Mouse (Mus musculus) forebrain, postnatal 0 days (tissue): ENCODE results near the gene Itgb2. TPM values are rescaled to one million over a fixed set of nuclear protein-coding genes. Genes with fewer than 3 reads are reported as not detected.

Source experiments
- ATAC-seq: fragments of 200-750 bp; cut with Nextera tagmentation; 2 replicates; pipeline ENCODE4 v1.8.0; 2017; ENCODE audit warnings: mild to moderate bottlenecking, moderate library complexity
- DNase-seq: peaks from one replicate; pipeline ENCODE4 v3.0.0-alpha.2; 2015
- H3K27ac ChIP-seq: fragments of 300-500 bp; sonication (generic); 2 replicates; pipeline ENCODE4 v1.5.1; 2014; ENCODE audit warnings: low read depth, mild to moderate bottlenecking, antibody characterized with exemption, low read length, moderate library complexity, mixed read lengths
- H3K27me3 ChIP-seq: fragments of 300-500 bp; sonication (generic); 2 replicates; pipeline ENCODE4 v1.6.1; 2014; ENCODE audit warnings: mild to moderate bottlenecking, low read length, mixed read lengths; ENCODE audit not compliant: insufficient read depth
- H3K36me3 ChIP-seq: fragments of 300-500 bp; sonication (generic); 2 replicates; pipeline ENCODE4 v1.6.1; 2014; ENCODE audit warnings: mild to moderate bottlenecking, moderate library complexity; ENCODE audit not compliant: insufficient read depth
- H3K4me1 ChIP-seq: fragments of 300-500 bp; sonication (generic); 2 replicates; pipeline ENCODE4 v1.6.1; 2014; ENCODE audit warnings: antibody characterized with exemption; ENCODE audit not compliant: insufficient read depth
- H3K4me2 ChIP-seq: fragments of 300-500 bp; sonication (generic); 2 replicates; pipeline ENCODE4 v1.6.1; 2014; ENCODE audit warnings: low read depth, mild to moderate bottlenecking, moderate library complexity
- H3K4me3 ChIP-seq: fragments of 300-500 bp; sonication (generic); 2 replicates; pipeline ENCODE4 v1.5.1; 2014; ENCODE audit warnings: low read depth, low read length, mixed read lengths
- H3K9ac ChIP-seq: fragments of 300-500 bp; sonication (generic); 2 replicates; pipeline ENCODE4 v1.6.1; 2014; ENCODE audit warnings: mild to moderate bottlenecking
- H3K9me3 ChIP-seq: fragments of 300-500 bp; sonication (generic); 2 replicates; pipeline ENCODE4 v1.6.1; 2016; ENCODE audit warnings: low read length
- CTCF ChIP-seq: sonication (generic); IDR thresholded peaks from 2 replicates; pipeline ENCODE4 v1.5.1; 2016; ENCODE audit warnings: antibody characterized with exemption, control low read depth, low read depth
- WGBS: fragments of 180-500 bp; shearing (Covaris S2); extraction: QIAGEN DNeasy Blood & Tissue Kit; methylation state at CpG from one replicate; pipeline ENCODE4 v1.1.7; 2014; 5-methylcytosine and 5-hydroxymethylcytosine counted together
- polyA plus RNA-seq: library from polyadenylated mRNA; unstranded; fragments of >200 nt; fragmentation: Nextera tagmentation; extraction: Ambion mirVana; gene quantifications from 2 replicates; pipeline ENCODE4 v1.2.1, GENCODE M21; 2015
- total RNA-seq: library from RNA; depleted of rRNA; stranded (reverse); fragments of >200 nt; gene quantifications from 2 replicates; pipeline ENCODE4 v1.2.3, GENCODE M21; 2014; rRNA removed

Gene Itgb2
- total and polyA plus RNA-seq, 2 experiments from 2014 or later, result 1.1 to 1.2 TPM

GRCm38 (mm10) chr10:77610221-77610961 is 80.3 kb downstream of the Itgb2 start:
- Histone ChIP-seq H3K4me2 (no peak overlapping the region), H3K36me3 (peaks cover 42% of the 10 kb centered on the region), H3K4me1 (peaks cover 8% of the 10 kb centered on the region; the same call in 1 of the 2 replicates), H3K9me3 (no peaks in the 10 kb centered on the region), H3K27me3 (no peaks in the 10 kb centered on the region), H3K4me3 (no peak overlapping the region), H3K9ac (no peak overlapping the region), H3K27ac (no peak overlapping the region)
- no peak for TF ChIP-seq CTCF
- DNase-seq (no peak), ATAC-seq (no peak)
- WGBS, result 85% methylated on average over 8 of the region's 8 CpGs

- H3K36me3 ChIP-seq, result peaks cover 70% of the 10 kb centered on the region
- no peak for ATAC-seq
- H3K9ac ChIP-seq, result no peak overlapping the region
- H3K4me2 ChIP-seq, result no peak overlapping the region
- H3K27ac ChIP-seq, result no peak overlapping the region; the same call in 1 of the 2 replicates
- no peak for DNase-seq
- 90% methylated on average over 3 of the region's 3 CpGs for WGBS
- TF ChIP-seq CTCF, result no peak
- no peaks in the 10 kb centered on the region for H3K27me3 ChIP-seq
- H3K4me3 ChIP-seq, result no peak overlapping the region
- no peaks in the 10 kb centered on the region for H3K4me1 ChIP-seq
- no peaks in the 10 kb centered on the region for H3K9me3 ChIP-seq
Measured at GRCm38 (mm10) chr10:77613409-77613808, 83.4 kb downstream of the Itgb2 start.

Other genes with a start within 250 kb of the Itgb2 start
- gene Adarb1, start 112.0 kb upstream of the Itgb2 start, total RNA-seq, result 39.4 and 40.2 TPM in 2 replicates
- gene Adarb1, start 112.0 kb upstream of the Itgb2 start, polyA plus RNA-seq, result 12.4 and 12.5 TPM in 2 replicates
- 42.2 and 43.2 TPM in 2 replicates for gene Fam207a, start 14.5 kb upstream of the Itgb2 start, total RNA-seq
- gene Fam207a, start 14.5 kb upstream of the Itgb2 start, polyA plus RNA-seq, result 30.4 and 34.9 TPM in 2 replicates
- 69.6 and 98.3 TPM in 2 replicates for gene Pttg1ip, start 51.5 kb downstream of the Itgb2 start, total RNA-seq
- gene Pttg1ip, start 51.5 kb downstream of the Itgb2 start, polyA plus RNA-seq, result 67.1 and 74.2 TPM in 2 replicates
- gene Sumo3, start 75.8 kb downstream of the Itgb2 start, total RNA-seq, result 270 and 305 TPM in 2 replicates
- 381 and 398 TPM in 2 replicates for gene Sumo3, start 75.8 kb downstream of the Itgb2 start, polyA plus RNA-seq
- gene Gm49325, start 75.9 kb downstream of the Itgb2 start, total RNA-seq, result not detected in 2 replicates
- gene Gm49325, start 75.9 kb downstream of the Itgb2 start, polyA plus RNA-seq, result 27.7 and 33.6 TPM in 2 replicates
- gene Ube2g2, start 92.0 kb downstream of the Itgb2 start, total RNA-seq, result 41.7 and 45.3 TPM in 2 replicates
- gene Ube2g2, start 92.0 kb downstream of the Itgb2 start, polyA plus RNA-seq, result 74.9 and 80.3 TPM in 2 replicates
- gene Tspear, start 156.3 kb downstream of the Itgb2 start, total RNA-seq, result 0.14 TPM in 1 of 2 replicates, not detected in the other
- 0.42 and 0.99 TPM in 2 replicates for gene Tspear, start 156.3 kb downstream of the Itgb2 start, polyA plus RNA-seq
- not detected in 2 replicates for gene Gm19402, start 160.5 kb downstream of the Itgb2 start, total RNA-seq
- gene Gm19402, start 160.5 kb downstream of the Itgb2 start, polyA plus RNA-seq, result not detected in 2 replicates
- gene Gm9508, start 167.0 kb downstream of the Itgb2 start, total RNA-seq, result not detected in 2 replicates
- not detected in 2 replicates for gene Gm9508, start 167.0 kb downstream of the Itgb2 start, polyA plus RNA-seq
- not detected in 2 replicates for gene Gm10272, start 176.4 kb downstream of the Itgb2 start, total RNA-seq
- gene Gm10272, start 176.4 kb downstream of the Itgb2 start, polyA plus RNA-seq, result not detected in 2 replicates
- gene Gm10024, start 181.2 kb downstream of the Itgb2 start, total RNA-seq, result not detected in 2 replicates
- gene Gm10024, start 181.2 kb downstream of the Itgb2 start, polyA plus RNA-seq, result not detected in 2 replicates
- not detected in 2 replicates for gene Gm10142, start 185.6 kb downstream of the Itgb2 start, total RNA-seq
- not detected in 2 replicates for gene Gm10142, start 185.6 kb downstream of the Itgb2 start, polyA plus RNA-seq
- gene Krtap12-1, start 190.3 kb downstream of the Itgb2 start, total RNA-seq, result not detected in 2 replicates
- not detected in 2 replicates for gene Krtap12-1, start 190.3 kb downstream of the Itgb2 start, polyA plus RNA-seq
- gene Gm10100, start 196.2 kb downstream of the Itgb2 start, total RNA-seq, result not detected in 2 replicates
- not detected in 2 replicates for gene Gm10100, start 196.2 kb downstream of the Itgb2 start, polyA plus RNA-seq
- gene Gm18596, start 212.4 kb downstream of the Itgb2 start, total RNA-seq, result not detected in 2 replicates
- not detected in 2 replicates for gene Gm18596, start 212.4 kb downstream of the Itgb2 start, polyA plus RNA-seq
- not detected in 2 replicates for gene Gm9736, start 221.1 kb downstream of the Itgb2 start, total RNA-seq
- gene Gm9736, start 221.1 kb downstream of the Itgb2 start, polyA plus RNA-seq, result not detected in 2 replicates
- gene Gm3233, start 229.4 kb downstream of the Itgb2 start, total RNA-seq, result not detected in 2 replicates
- not detected in 2 replicates for gene Gm3233, start 229.4 kb downstream of the Itgb2 start, polyA plus RNA-seq
- gene Gm3238, start 241.1 kb downstream of the Itgb2 start, total RNA-seq, result not detected in 2 replicates
- gene Gm3238, start 241.1 kb downstream of the Itgb2 start, polyA plus RNA-seq, result not detected in 2 replicates
- gene Gm7138, start 246.7 kb downstream of the Itgb2 start, total RNA-seq, result not detected in 2 replicates
- not detected in 2 replicates for gene Gm7138, start 246.7 kb downstream of the Itgb2 start, polyA plus RNA-seq